Mouse (Mus musculus) C2C12 (cell line): ENCODE data around the gene Slc2a5.

Experiments used
- CTCF ChIP-seq: IDR thresholded peaks from one replicate; pipeline ENCODE4 v1.5.1; 2011; ENCODE audit not compliant: control insufficient read depth, insufficient read depth, insufficient read length
- FOSL1 ChIP-seq: IDR thresholded peaks from one replicate; pipeline ENCODE4 v1.8.0; 2011; ENCODE audit warnings: mild to moderate bottlenecking, low read length; ENCODE audit not compliant: poor library complexity, insufficient read depth, severe bottlenecking
- MAX ChIP-seq: IDR thresholded peaks from one replicate; pipeline ENCODE4 v1.6.1; 2011; ENCODE audit warnings: mild to moderate bottlenecking, control low read depth
- MYOD1 ChIP-seq: IDR thresholded peaks from one replicate; pipeline ENCODE4 v1.6.1; 2011; ENCODE audit warnings: low read depth; ENCODE audit not compliant: control insufficient read depth, insufficient read length
- USF1 ChIP-seq: IDR thresholded peaks from one replicate; pipeline ENCODE4 v1.6.1; 2011; ENCODE audit warnings: low read depth, mild to moderate bottlenecking, control low read depth, moderate library complexity

GRCm38 (mm10) chr4:150130661-150131060, 11.6 kb downstream of the Slc2a5 start:
- TF ChIP-seq MAX, result no peak
- no peak for TF ChIP-seq CTCF
- no peak for TF ChIP-seq USF1
- TF ChIP-seq MYOD1, result no peak
- no peak for TF ChIP-seq FOSL1
